Mouse (Mus musculus): ENCODE data around the gene Gm20458.

GRCm38 (mm10) chr2:164456864-164457300, 3.9 kb upstream of the Gm20458 start, which contains the start of gene Sys1:
- TF ChIP-seq CTCF (IDR thresholded peaks at IDR 0.05; ENCODE audit: borderline replicate concordance, control insufficient read depth, extremely low read depth, insufficient read depth, low read length, poor library complexity) = no peak
- TF ChIP-seq POLR2A (IDR thresholded peaks at IDR 0.05; ENCODE audit: control insufficient read depth, extremely low read depth, insufficient read depth, low read length, poor library complexity) = no peak

Data from thymus, adult 2 months (tissue).